Mouse (Mus musculus) kidney, postnatal 14 days (tissue): ENCODE results near the gene H2-DMb1.

Source experiments
- DNase-seq: peaks from one replicate; pipeline ENCODE4 v3.0.0; 2022; ENCODE audit warnings: mixed read lengths

Gene H2-DMb1

GRCm38 (mm10) chr17:34155534-34155933 lies 2.7 kb downstream of the H2-DMb1 start:
- DNase-seq, result peak; percentile 41

GRCm38 (mm10) chr17:34164202-34164895 lies 11.5 kb downstream of the H2-DMb1 start:
- no peak for DNase-seq

GRCm38 (mm10) chr17:34165033-34165730 lies 12.3 kb downstream of the H2-DMb1 start:
- DNase-seq, result no peak

GRCm38 (mm10) chr17:34169279-34169678 lies 16.4 kb downstream of the H2-DMb1 start:
- peak; percentile 50 for DNase-seq

- no peak for DNase-seq
These were observed 17.6 kb downstream of the H2-DMb1 start for GRCm38 (mm10) chr17:34170487-34170876.

GRCm38 (mm10) chr17:34170877-34171498 lies 18.1 kb downstream of the H2-DMb1 start:
- DNase-seq, result peak; percentile 88

- DNase-seq, result no peak
These were observed 19.7 kb downstream of the H2-DMb1 start for GRCm38 (mm10) chr17:34172528-34172927.

- DNase-seq, result no peak
These were observed 21.2 kb downstream of the H2-DMb1 start for GRCm38 (mm10) chr17:34174075-34174474.

GRCm38 (mm10) chr17:34177179-34177578 lies 24.3 kb downstream of the H2-DMb1 start:
- no peak for DNase-seq

GRCm38 (mm10) chr17:34179019-34179418 lies 26.1 kb downstream of the H2-DMb1 start:
- DNase-seq, result no peak

GRCm38 (mm10) chr17:34179913-34180859 lies 27.3 kb downstream of the H2-DMb1 start:
- no peak for DNase-seq

GRCm38 (mm10) chr17:34183564-34184219 lies 30.8 kb downstream of the H2-DMb1 start:
- no peak for DNase-seq

GRCm38 (mm10) chr17:34185526-34185925 lies 32.7 kb downstream of the H2-DMb1 start:
- no peak for DNase-seq

- no peak for DNase-seq
These were observed 34.0 kb downstream of the H2-DMb1 start for GRCm38 (mm10) chr17:34186885-34187260.

GRCm38 (mm10) chr17:34187261-34187916 lies 34.5 kb downstream of the H2-DMb1 start, which contains the start of the genes Tap1 and Psmb9:
TSS of gene Tap1 (plus strand) at chr17:34187553.
TSS of gene Psmb9 (minus strand) at chr17:34187764.
- peak; percentile 99 for DNase-seq

- no peak for DNase-seq
These were observed 35.1 kb downstream of the H2-DMb1 start for GRCm38 (mm10) chr17:34188010-34188409.

- DNase-seq, result no peak
These were observed 36.1 kb downstream of the H2-DMb1 start for GRCm38 (mm10) chr17:34188986-34189385.

- DNase-seq, result no peak
These were observed 40.0 kb downstream of the H2-DMb1 start for GRCm38 (mm10) chr17:34192852-34193251.

GRCm38 (mm10) chr17:34193468-34193867 lies 40.6 kb downstream of the H2-DMb1 start:
- DNase-seq, result no peak

- no peak for DNase-seq
These were observed 41.9 kb downstream of the H2-DMb1 start for GRCm38 (mm10) chr17:34194723-34195122.

- DNase-seq, result no peak
These were observed 43.6 kb downstream of the H2-DMb1 start for GRCm38 (mm10) chr17:34196491-34196890.
